Mouse (Mus musculus) adrenal gland, adult 2 months (tissue): ENCODE measurements around the gene 1700030K09Rik. TPM values are rescaled to one million over a fixed set of nuclear protein-coding genes. Genes with fewer than 3 reads are reported as not detected.

Experiments
- DNase-seq: peaks from one replicate; pipeline ENCODE4 v3.0.0; 2021
- microRNA-seq, 2 experiments: library from miRNA; unstranded; fragments of <30 nt; microRNA quantifications; one replicate each; pipeline ENCODE4 v1.2.0; 2021
- polyA plus RNA-seq: library from polyadenylated mRNA; depleted of rRNA; stranded (reverse); fragments of >200 nt; gene quantifications from 2 replicates; pipeline ENCODE4 v1.2.3, GENCODE M21; 2012; rRNA removed
- total RNA-seq, 2 experiments: library from RNA; stranded (reverse); gene quantifications; 2 replicates each; pipeline ENCODE4 v1.2.3; 2021

1700030K09Rik gene
- total and polyA plus RNA-seq, 3 experiments, result 5.9 to 10.0 (median 9.6) TPM

DNA sequence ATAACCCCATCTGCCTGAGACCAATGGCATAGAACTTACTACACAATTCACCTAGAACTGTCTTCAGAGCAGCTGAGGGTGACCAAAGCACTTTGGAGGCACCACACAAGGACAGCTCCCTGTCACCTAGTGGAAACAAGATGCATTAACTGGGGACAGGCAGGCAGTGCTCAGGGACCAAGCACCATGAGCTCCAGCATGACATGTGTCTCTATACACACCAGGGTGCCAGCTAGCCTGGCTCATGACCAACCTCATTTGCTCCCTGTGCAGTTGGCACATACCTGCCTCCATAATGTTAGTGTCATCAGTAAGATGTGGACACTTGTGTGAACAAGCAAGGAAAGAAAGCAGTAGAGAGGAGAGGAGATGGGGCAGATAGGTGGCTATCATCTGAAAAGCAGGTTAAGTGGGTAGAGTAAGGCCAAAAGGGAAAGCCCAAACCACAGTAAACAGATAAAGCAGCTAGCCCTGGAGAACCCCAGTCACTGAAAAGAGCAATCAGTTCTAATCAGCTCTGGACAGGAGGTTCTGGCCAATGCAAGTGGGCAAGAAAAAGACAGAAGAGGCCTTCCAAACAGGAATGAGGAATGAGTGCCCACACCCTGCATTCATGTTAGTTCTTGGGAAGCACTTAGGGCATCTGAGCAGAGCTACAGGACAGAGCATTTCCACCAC is 61.1 kb downstream of the 1700030K09Rik start:
- DNase-seq, result no peak

DNA sequence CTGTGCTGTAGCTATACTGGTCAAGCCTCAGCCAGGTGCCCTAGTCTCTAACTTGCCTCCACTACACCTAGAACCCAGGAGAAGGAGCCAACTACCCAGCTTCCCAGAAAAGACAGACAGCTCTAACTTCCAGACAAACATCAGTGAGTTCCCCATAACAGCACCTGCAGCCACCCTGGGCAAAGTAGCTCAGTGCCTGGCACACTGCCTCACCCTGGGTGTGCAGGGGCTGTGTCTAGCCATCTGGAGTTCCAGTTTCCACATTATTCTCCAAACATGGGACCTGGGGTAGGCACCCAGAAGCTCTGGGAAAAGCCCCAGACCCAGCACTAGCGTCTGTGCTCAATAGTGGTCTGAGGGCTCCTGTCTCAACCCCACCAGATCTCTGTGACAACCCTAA is 63.8 kb downstream of the 1700030K09Rik start:
- DNase-seq, result no peak

Small RNA genes within 50 kb of the gene (microRNA-seq; reads per million reads assigned to microRNA genes)
- 1.3 to 2.1 reads per million in 2 experiments for gene Mir7068

Other genes starting within 250 kb of the 1700030K09Rik start
- not detected for gene Cib3, start 231.0 kb upstream of the 1700030K09Rik start, total RNA-seq
- gene Cib3, start 231.0 kb upstream of the 1700030K09Rik start, polyA plus RNA-seq, result 0.07 TPM in 1 of 2 replicates, not detected in the other
- not detected for gene Gm11034, start 230.2 kb upstream of the 1700030K09Rik start, total RNA-seq
- gene Gm11034, start 230.2 kb upstream of the 1700030K09Rik start, polyA plus RNA-seq, result not detected in 2 replicates
- gene Fam32a, start 224.2 kb upstream of the 1700030K09Rik start, total RNA-seq, result 10 to 100 TPM; 58.6 to 63.8 TPM
- gene Fam32a, start 224.2 kb upstream of the 1700030K09Rik start, polyA plus RNA-seq, result 21.0 and 23.3 TPM in 2 replicates
- 10 to 100 TPM; 66.3 to 67.8 TPM for gene Ap1m1, start 203.9 kb upstream of the 1700030K09Rik start, total RNA-seq
- gene Ap1m1, start 203.9 kb upstream of the 1700030K09Rik start, polyA plus RNA-seq, result 62.1 and 75.1 TPM in 2 replicates
- 10 to 100 TPM in 1 of 2 experiments, 1 to 10 TPM in 1; 6.4 to 17.1 TPM for gene Gm10282, start 138.6 kb upstream of the 1700030K09Rik start, total RNA-seq
- 0.10 and 0.33 TPM in 2 replicates for gene Gm10282, start 138.6 kb upstream of the 1700030K09Rik start, polyA plus RNA-seq
- gene Klf2, start 124.8 kb upstream of the 1700030K09Rik start, total RNA-seq, result 10 to 100 TPM; 34.4 to 53.0 TPM
- 94.5 and 128 TPM in 2 replicates for gene Klf2, start 124.8 kb upstream of the 1700030K09Rik start, polyA plus RNA-seq
- 10 to 100 TPM; 38.2 to 59.8 TPM for gene Eps15l1, start 22.4 kb upstream of the 1700030K09Rik start, total RNA-seq
- 23.0 and 25.2 TPM in 2 replicates for gene Eps15l1, start 22.4 kb upstream of the 1700030K09Rik start, polyA plus RNA-seq
- 1 to 10 TPM; 3.9 TPM for gene Calr3, start within 50 bp of the 1700030K09Rik start, total RNA-seq
- gene Calr3, start within 50 bp of the 1700030K09Rik start, polyA plus RNA-seq, result 0.17 and 0.41 TPM in 2 replicates
- gene Cherp, start 31.3 kb downstream of the 1700030K09Rik start, total RNA-seq, result 10 to 100 TPM; 66.3 to 71.0 TPM
- 63.8 and 77.3 TPM in 2 replicates for gene Cherp, start 31.3 kb downstream of the 1700030K09Rik start, polyA plus RNA-seq
- gene Slc35e1, start 48.7 kb downstream of the 1700030K09Rik start, total RNA-seq, result 10 to 100 TPM; 34.4 to 49.8 TPM
- gene Slc35e1, start 48.7 kb downstream of the 1700030K09Rik start, polyA plus RNA-seq, result 69.7 and 80.0 TPM in 2 replicates
- gene Med26, start 104.4 kb downstream of the 1700030K09Rik start, total RNA-seq, result 1 to 10 TPM; 8.6 to 9.5 TPM
- gene Med26, start 104.4 kb downstream of the 1700030K09Rik start, polyA plus RNA-seq, result 16.4 and 17.1 TPM in 2 replicates
- 100 to 1,000 TPM; 102 to 142 TPM for gene Smim7, start 127.2 kb downstream of the 1700030K09Rik start, total RNA-seq
- 27.7 and 31.6 TPM in 2 replicates for gene Smim7, start 127.2 kb downstream of the 1700030K09Rik start, polyA plus RNA-seq
- 1 to 10 TPM; 6.4 to 7.8 TPM for gene Tmem38a, start 128.2 kb downstream of the 1700030K09Rik start, total RNA-seq
- 10.9 and 13.6 TPM in 2 replicates for gene Tmem38a, start 128.2 kb downstream of the 1700030K09Rik start, polyA plus RNA-seq
- gene Nwd1, start 202.8 kb downstream of the 1700030K09Rik start, total RNA-seq, result under 1 TPM; 0.14 to 0.28 TPM
- gene Nwd1, start 202.8 kb downstream of the 1700030K09Rik start, polyA plus RNA-seq, result 0.06 and 0.13 TPM in 2 replicates